Mouse (Mus musculus) heart, adult 9 months (tissue): Measurements from ENCODE around the gene Nup98.
A peak's percentile ranks its signal among the peaks of the same experiment; 100 is the strongest.

Experiments
- DNase-seq, 2 experiments: peaks; one replicate each; pipeline ENCODE4 v3.0.0; 2022; ENCODE audit warnings: low spot score in 2 of 2

The Nup98 gene

GRCm38 (mm10) chr7:102209756-102210721, at the start of gene Nup98, which contains the start of gene Pgap2:
TSS of gene Nup98 (minus strand) at chr7:102210176.
TSS of gene Pgap2 (plus strand) at chr7:102210208.
- DNase-seq, result peak; percentile 98

GRCm38 (mm10) chr7:102258753-102259152, 48.8 kb upstream of the Nup98 start:
- no peak for DNase-seq

- DNase-seq, result peak in 1 of 2 experiments; percentile 57
Measured at GRCm38 (mm10) chr7:102258189-102258588, 48.2 kb upstream of the Nup98 start.

- DNase-seq, result no peak
Measured at GRCm38 (mm10) chr7:102256636-102257035, 46.7 kb upstream of the Nup98 start.

GRCm38 (mm10) chr7:102255954-102256353, 46.0 kb upstream of the Nup98 start, which contains the start of gene Rhog:
TSS of gene Rhog (minus strand) at chr7:102256054.
- DNase-seq, result no peak

GRCm38 (mm10) chr7:102253631-102254030, 43.7 kb upstream of the Nup98 start:
- no peak for DNase-seq

- DNase-seq, result peak; percentile 95 to 97
Measured at GRCm38 (mm10) chr7:102250631-102251214, 40.7 kb upstream of the Nup98 start.

- peak; percentile 79 to 86 for DNase-seq
Measured at GRCm38 (mm10) chr7:102249896-102250630, 40.1 kb upstream of the Nup98 start.

- peak in 1 of 2 experiments; percentile 24 for DNase-seq
Measured at GRCm38 (mm10) chr7:102249531-102249895, 39.5 kb upstream of the Nup98 start.

- DNase-seq, result no peak
Measured at GRCm38 (mm10) chr7:102248691-102249404, 38.9 kb upstream of the Nup98 start.

- DNase-seq, result peak in 1 of 2 experiments; percentile 65
Measured at GRCm38 (mm10) chr7:102246956-102247797, 37.2 kb upstream of the Nup98 start.

- DNase-seq, result no peak
Measured at GRCm38 (mm10) chr7:102246265-102246664, 36.3 kb upstream of the Nup98 start.

- no peak for DNase-seq
Measured at GRCm38 (mm10) chr7:102245775-102246174, 35.8 kb upstream of the Nup98 start.

- peak; percentile 77 to 81 for DNase-seq
Measured at GRCm38 (mm10) chr7:102244782-102245535, 35.0 kb upstream of the Nup98 start.

- DNase-seq, result peak in 1 of 2 experiments; percentile 63
Measured at GRCm38 (mm10) chr7:102243870-102244269, 33.9 kb upstream of the Nup98 start.

- no peak for DNase-seq
Measured at GRCm38 (mm10) chr7:102242917-102243316, 32.9 kb upstream of the Nup98 start.

GRCm38 (mm10) chr7:102242371-102242770, 32.4 kb upstream of the Nup98 start:
- no peak for DNase-seq

GRCm38 (mm10) chr7:102239591-102239990, 29.6 kb upstream of the Nup98 start:
- DNase-seq, result no peak

GRCm38 (mm10) chr7:102238686-102239286, 28.8 kb upstream of the Nup98 start:
- DNase-seq, result no peak
